Mouse (Mus musculus) left cerebral cortex, adult 6 months (tissue): ENCODE measurements around the gene Mboat2. TPM values are rescaled to one million over a fixed set of nuclear protein-coding genes. Genes with fewer than 3 reads are reported as not detected.

Source experiments
- long read RNA-seq, 2 experiments: library from polyadenylated mRNA; unstranded; transcript quantifications; one replicate each; pipeline ENCODE4 v2.0.0; 2019 to 2020
- polyA plus RNA-seq: library from polyadenylated mRNA; unstranded; fragments of <200 nt; fragmentation: Nextera tagmentation; gene quantifications from 2 replicates; pipeline ENCODE4 v1.2.3, GENCODE M21; 2021

Mboat2 gene
- 29.8 and 37.0 TPM in 2 replicates for polyA plus RNA-seq
- long read RNA-seq, experiment 1, full-length matches to known transcripts: 146 of 211 reads
- long read RNA-seq, experiment 1, partial matches to known transcripts: 6 of 211 reads
- long read RNA-seq, experiment 1, other reads (novel, unspliced or antisense): 59 of 211 reads
- long read RNA-seq, experiment 2, full-length matches to known transcripts: 39 of 63 reads
- long read RNA-seq, experiment 2, partial matches to known transcripts: 7 of 63 reads
- long read RNA-seq, experiment 2, other reads (novel, unspliced or antisense): 17 of 63 reads

GRCm38 (mm10) chr12:24830766-24831152, at the start of gene Mboat2:
TSS of gene Mboat2 (plus strand) at chr12:24830879.

GRCm38 (mm10) chr12:24974446-24975114, 143.9 kb downstream of the Mboat2 start, which contains the start of gene Kidins220:
TSS of gene Kidins220 (plus strand) at chr12:24974925.

Other genes with a start within 250 kb of the Mboat2 start
- 3.2 and 3.9 TPM in 2 replicates for gene Klf11, start 179.6 kb upstream of the Mboat2 start, polyA plus RNA-seq
- gene Cys1, start 149.1 kb upstream of the Mboat2 start, polyA plus RNA-seq: 1.7 and 13.5 TPM in 2 replicates
- gene Rrm2, start 122.6 kb upstream of the Mboat2 start, polyA plus RNA-seq: 2.5 and 3.1 TPM in 2 replicates
- 45.3 and 53.7 TPM in 2 replicates for gene Kidins220, start 144.0 kb downstream of the Mboat2 start, polyA plus RNA-seq